Mouse (Mus musculus): ENCODE measurements around the gene Aco1.

Gene Aco1

DNA sequence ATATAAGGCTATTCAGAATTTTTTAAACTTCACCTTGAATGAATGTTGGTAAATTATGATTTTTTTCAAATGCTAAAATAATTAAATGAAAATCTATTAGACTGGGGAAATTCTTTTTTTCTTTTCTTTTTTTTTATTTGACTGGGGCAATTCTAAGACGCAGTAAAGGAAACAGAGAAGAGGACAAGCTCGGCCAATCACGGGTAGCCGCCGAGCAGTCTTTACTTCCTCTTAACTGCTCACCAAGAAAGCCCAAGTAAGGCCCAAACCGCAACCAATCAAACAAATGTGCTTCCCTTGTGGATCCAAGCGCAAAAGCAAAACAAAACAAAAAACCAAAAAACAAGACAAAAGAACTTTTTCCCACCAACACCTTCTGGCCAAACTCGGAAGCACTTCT is 101.2 kb downstream of the Aco1 start:
- in situ Hi-C loops (cut with MboI, MseI): no loop called here

Measured in T-helper 1 cell (primary cell).